Mouse (Mus musculus) hindbrain, embryonic 12.5 days (tissue): ENCODE results near the gene Arl8a. TPM values are rescaled to one million over a fixed set of nuclear protein-coding genes. Genes with fewer than 3 reads are reported as not detected.

ENCODE experiments used
- ATAC-seq: fragments of 200-750 bp; cut with Nextera tagmentation; 2 replicates; pipeline ENCODE4 v1.8.0; 2017; ENCODE audit warnings: moderate TSS enrichment; ENCODE audit not compliant: low FRiP score
- H3K27ac ChIP-seq: fragments of 300-500 bp; sonication (generic); 2 replicates; pipeline ENCODE4 v1.5.1; 2016; ENCODE audit warnings: mild to moderate bottlenecking
- H3K27me3 ChIP-seq: fragments of 300-500 bp; sonication (generic); 2 replicates; pipeline ENCODE4 v1.6.1; 2016; ENCODE audit warnings: mild to moderate bottlenecking
- H3K36me3 ChIP-seq: fragments of 300-500 bp; sonication (generic); 2 replicates; pipeline ENCODE4 v1.6.1; 2016; ENCODE audit warnings: mild to moderate bottlenecking
- H3K4me1 ChIP-seq: fragments of 300-500 bp; sonication (generic); 2 replicates; pipeline ENCODE4 v1.6.1; 2016
- H3K4me2 ChIP-seq: fragments of 300-500 bp; sonication (generic); replicated peaks from 2 replicates; pipeline ENCODE4 v1.6.1; 2016; ENCODE audit warnings: mild to moderate bottlenecking
- H3K4me3 ChIP-seq: fragments of 300-500 bp; sonication (generic); 2 replicates; pipeline ENCODE4 v1.5.1; 2016; ENCODE audit warnings: mild to moderate bottlenecking
- H3K9ac ChIP-seq: fragments of 300-500 bp; sonication (generic); 2 replicates; pipeline ENCODE4 v1.6.1; 2016; ENCODE audit warnings: mild to moderate bottlenecking, moderate library complexity
- H3K9me3 ChIP-seq: fragments of 300-500 bp; sonication (generic); replicated peaks from 2 replicates; pipeline ENCODE4 v1.6.1; 2016; ENCODE audit warnings: mild to moderate bottlenecking
- WGBS: fragments of 180-500 bp; shearing (Covaris S2); methylation state at CpG from one replicate; pipeline ENCODE4 v1.1.7; 2016; 5-methylcytosine and 5-hydroxymethylcytosine counted together
- polyA plus RNA-seq: library from polyadenylated mRNA; unstranded; fragments of >200 nt; fragmentation: Nextera tagmentation; extraction: Ambion mirVana; gene quantifications from 2 replicates; pipeline ENCODE4 v1.2.1, GENCODE M21; 2016

The Arl8a gene
- polyA plus RNA-seq, 1 experiment from 2014 or later, result 171 TPM

DNA sequence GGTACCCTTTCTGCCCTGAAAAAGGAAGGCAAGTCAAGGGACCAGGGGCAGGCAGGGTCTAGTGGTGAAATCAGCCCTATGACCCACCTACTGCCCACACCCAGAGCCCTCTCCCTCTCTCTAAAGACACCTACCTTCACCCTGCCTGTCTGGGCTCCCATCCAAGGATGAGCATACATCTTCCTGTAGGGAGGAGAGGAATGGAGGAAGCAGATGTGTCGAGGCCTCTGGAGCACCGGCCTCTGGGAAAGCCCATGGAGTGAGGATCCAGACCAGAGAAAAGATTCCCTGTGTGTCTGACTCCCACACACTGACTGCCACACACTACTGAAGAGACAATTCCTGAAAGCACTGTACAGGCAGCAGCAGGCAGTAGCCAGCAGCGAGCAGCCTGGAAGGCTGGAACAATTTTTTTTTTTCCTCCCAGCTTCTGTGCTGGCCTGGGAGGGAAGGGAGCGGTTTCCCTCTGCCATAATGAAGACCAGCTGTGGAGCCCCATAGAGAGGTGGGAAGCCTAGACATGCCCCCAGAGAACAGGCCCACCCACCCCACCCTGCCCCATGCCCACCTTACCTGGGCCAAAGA is 20.1 kb upstream of the Arl8a start:
- Histone ChIP-seq H3K4me1 (peaks cover 22% of the 10 kb centered on the region), H3K4me2 (no peak overlapping the region), H3K9ac (no peak overlapping the region), H3K9me3 (no peaks in the 10 kb centered on the region), H3K27me3 (peaks cover 12% of the 10 kb centered on the region; the same call in 1 of the 2 replicates), H3K27ac (no peak overlapping the region), H3K36me3 (no peaks in the 10 kb centered on the region), H3K4me3 (no peak overlapping the region)
- WGBS, result 62% methylated on average over 4 of the region's 4 CpGs
- no peak for ATAC-seq

DNA sequence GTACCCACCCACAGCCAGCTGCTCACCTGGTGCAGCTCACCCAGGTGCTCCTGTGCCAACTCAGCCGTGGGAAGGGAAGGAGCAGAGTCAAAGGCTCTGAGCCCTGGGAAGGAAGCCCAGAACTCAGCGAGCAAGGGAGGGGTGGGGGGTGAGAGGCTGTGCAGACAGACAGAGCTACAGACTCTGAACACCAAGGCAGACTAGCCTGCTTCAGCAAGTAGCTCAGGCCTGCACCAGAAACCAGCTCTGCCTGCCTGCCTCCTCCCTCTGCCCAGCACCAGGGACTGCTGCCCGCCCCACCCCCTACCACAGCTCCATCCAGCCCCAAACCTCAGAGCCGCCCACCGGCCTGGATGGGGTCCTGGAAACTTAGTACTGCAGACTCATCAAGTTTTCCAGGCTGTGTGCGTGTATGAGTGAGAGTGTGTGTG is 18.6 kb upstream of the Arl8a start:
- no peak for ATAC-seq
- Histone ChIP-seq H3K27ac (no peak overlapping the region), H3K27me3 (peaks cover 14% of the 10 kb centered on the region; the same call in 1 of the 2 replicates), H3K36me3 (no peaks in the 10 kb centered on the region), H3K9ac (0 out of 2 replicates have a peak overlapping the region, but pooled peaks have one; percentile 2), H3K4me1 (peaks cover 22% of the 10 kb centered on the region), H3K4me2 (no peak overlapping the region), H3K4me3 (no peak overlapping the region), H3K9me3 (no peaks in the 10 kb centered on the region)
- 59% methylated on average over 6 of the region's 6 CpGs for WGBS

DNA sequence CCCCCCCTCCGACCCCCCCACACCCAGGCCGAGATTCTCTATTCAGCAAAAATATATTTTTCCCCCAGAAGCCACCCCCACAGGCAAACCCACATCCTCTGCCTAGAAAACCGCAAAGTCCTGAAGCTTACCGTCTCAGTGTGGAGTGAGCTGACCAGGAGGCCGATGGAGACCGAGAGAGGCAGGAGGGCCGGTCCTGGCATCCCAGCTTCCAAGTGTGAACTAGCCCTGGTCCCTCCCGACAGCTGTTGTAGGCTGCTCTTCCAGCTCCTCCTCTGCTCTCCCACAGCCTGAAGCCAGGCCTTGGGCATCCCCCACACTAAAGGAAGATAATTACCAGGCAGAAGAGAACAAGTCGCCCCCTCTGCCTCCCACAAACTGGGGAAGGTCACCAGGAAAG is 17.6 kb upstream of the Arl8a start:
- Histone ChIP-seq H3K9me3 (no peaks in the 10 kb centered on the region), H3K4me2 (no peak overlapping the region), H3K4me3 (no peak overlapping the region), H3K4me1 (peaks cover 22% of the 10 kb centered on the region), H3K27me3 (peaks cover 14% of the 10 kb centered on the region; the same call in 1 of the 2 replicates), H3K9ac (no peak overlapping the region), H3K36me3 (no peaks in the 10 kb centered on the region), H3K27ac (no peak overlapping the region)
- WGBS, result 29% methylated on average over 9 of the region's 9 CpGs
- ATAC-seq, result no peak

DNA sequence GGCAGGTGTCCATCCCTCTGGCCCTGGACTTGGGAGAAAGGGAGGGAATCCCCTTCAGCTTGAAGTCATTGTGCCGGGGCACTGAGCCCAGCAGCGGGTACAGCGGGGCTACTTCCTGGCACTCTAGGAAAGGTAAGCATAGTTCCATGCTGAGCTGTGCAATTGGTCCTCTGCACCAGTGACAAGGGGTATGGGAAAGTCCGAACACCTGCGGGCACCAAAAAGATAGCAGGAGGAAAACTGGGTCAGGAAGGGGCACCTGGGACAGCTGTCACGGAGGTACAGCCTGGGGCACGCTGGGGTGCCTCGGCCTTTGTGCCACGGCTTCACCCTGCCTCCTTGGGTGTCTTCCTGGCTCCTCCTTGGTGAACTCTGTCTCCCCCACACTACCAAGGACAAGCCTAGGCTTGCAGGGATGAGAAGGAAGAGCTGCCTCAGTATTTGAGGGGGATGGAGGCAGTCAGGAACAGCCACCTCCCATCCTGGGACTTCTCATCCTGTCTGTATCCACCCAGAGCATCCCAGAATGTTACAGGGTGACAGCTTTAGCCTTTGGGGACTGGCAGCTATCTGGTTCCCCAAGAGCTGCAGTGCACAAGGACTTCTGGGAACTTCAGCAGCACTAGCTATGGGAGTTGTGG is 17.0 kb upstream of the Arl8a start:
- ATAC-seq, result no peak
- no peak overlapping the region for H3K4me2 ChIP-seq
- WGBS, result 63% methylated on average over 9 of the region's 9 CpGs
- H3K36me3 ChIP-seq, result no peaks in the 10 kb centered on the region
- no peak overlapping the region for H3K4me3 ChIP-seq
- no peak overlapping the region for H3K27ac ChIP-seq
- no peak overlapping the region for H3K9ac ChIP-seq
- H3K9me3 ChIP-seq, result no peaks in the 10 kb centered on the region
- H3K4me1 ChIP-seq, result peaks cover 22% of the 10 kb centered on the region
- H3K27me3 ChIP-seq, result peaks cover 14% of the 10 kb centered on the region; the same call in 1 of the 2 replicates

DNA sequence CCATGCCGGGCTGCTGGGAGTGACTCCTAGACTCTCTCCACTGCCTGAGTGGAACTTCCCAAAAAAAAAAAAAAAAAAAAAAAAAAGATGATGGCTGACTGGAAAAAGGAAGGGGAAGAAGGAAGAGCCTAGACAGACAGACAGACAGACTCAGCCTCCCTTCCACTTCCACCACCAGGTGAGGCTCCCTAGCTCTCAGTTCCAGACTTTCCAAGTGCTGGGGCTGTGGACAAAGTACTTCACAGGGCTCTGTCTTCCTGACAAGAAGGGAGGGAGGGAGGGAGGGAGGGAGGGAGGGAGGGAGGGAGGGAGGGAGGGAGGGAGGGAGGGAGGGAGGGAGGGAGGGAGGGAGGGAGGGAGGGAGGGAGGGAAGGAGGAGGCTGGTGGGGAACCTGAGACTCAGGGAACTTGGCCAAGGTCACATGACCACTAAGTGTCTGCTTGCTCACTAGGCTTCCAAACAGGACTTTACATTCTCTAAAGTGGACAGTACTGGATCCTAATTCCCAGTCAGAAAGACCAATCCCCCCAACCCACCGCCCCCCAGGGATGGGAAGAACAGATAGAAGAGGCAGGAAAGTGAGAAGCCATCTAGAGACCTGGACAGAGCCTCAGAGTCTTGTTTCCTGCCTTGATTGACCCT is 16.1 kb upstream of the Arl8a start:
- ATAC-seq, result no peak
- Histone ChIP-seq H3K4me1 (peaks cover 22% of the 10 kb centered on the region), H3K27me3 (peaks cover 14% of the 10 kb centered on the region; the same call in 1 of the 2 replicates), H3K27ac (no peak overlapping the region), H3K4me3 (no peak overlapping the region), H3K9ac (no peak overlapping the region), H3K4me2 (no peak overlapping the region), H3K9me3 (no peaks in the 10 kb centered on the region), H3K36me3 (no peaks in the 10 kb centered on the region)
- 72% methylated on average over 2 of the region's 2 CpGs for WGBS

DNA sequence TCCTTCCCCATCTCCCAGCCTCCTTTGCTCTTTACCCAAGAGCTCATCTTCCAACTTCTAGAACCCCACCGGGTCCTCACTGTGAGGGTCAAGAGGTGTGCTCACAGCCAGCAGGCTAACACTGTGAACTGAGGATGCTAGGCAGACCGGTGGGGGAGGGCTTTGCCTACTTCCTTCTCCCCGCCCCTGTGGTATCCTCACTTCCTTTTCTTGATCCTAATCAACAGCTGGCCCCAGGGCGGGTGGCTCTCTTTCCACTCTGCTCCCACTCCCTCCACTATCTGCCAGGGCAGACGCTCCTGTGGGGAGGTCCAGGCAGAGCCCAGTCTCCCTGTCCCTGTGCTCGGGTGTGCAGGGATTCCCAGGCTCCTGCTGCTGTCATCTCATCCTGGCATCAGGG is 15.6 kb upstream of the Arl8a start:
- H3K27me3 ChIP-seq, result peaks cover 14% of the 10 kb centered on the region; the same call in 1 of the 2 replicates
- 50% methylated on average over 6 of the region's 6 CpGs for WGBS
- no peak overlapping the region for H3K27ac ChIP-seq
- no peak for ATAC-seq
- no peaks in the 10 kb centered on the region for H3K9me3 ChIP-seq
- H3K9ac ChIP-seq, result no peak overlapping the region
- H3K4me3 ChIP-seq, result no peak overlapping the region
- H3K4me1 ChIP-seq, result peaks cover 19% of the 10 kb centered on the region
- no peaks in the 10 kb centered on the region for H3K36me3 ChIP-seq
- no peak overlapping the region for H3K4me2 ChIP-seq

DNA sequence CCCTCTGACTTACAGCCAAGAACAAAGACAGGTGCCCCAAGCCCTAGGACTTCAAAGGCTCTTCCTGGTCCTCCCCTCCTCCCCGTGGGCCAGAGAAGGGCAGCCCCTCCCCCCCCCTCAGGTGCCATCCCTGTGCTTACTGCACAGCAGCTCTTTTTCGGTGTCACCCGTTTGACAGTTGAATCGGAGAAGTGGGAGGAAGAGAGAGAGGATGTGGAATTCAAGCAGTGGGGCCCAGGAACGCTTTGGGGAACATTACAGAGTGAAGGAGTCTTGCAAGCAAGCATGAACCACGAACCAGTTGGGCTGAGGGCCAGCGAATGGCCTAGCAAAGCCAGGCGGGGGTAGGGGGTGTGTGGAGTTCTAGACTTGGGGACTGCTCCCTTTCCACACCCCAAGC is 15.1 kb upstream of the Arl8a start:
- no peaks in the 10 kb centered on the region for H3K9me3 ChIP-seq
- H3K36me3 ChIP-seq, result no peaks in the 10 kb centered on the region
- H3K4me3 ChIP-seq, result no peak overlapping the region
- ATAC-seq, result no peak
- H3K4me2 ChIP-seq, result no peak overlapping the region
- WGBS, result 56% methylated on average over 8 of the region's 8 CpGs
- peaks cover 14% of the 10 kb centered on the region; the same call in 1 of the 2 replicates for H3K27me3 ChIP-seq
- H3K27ac ChIP-seq, result no peak overlapping the region
- peaks cover 16% of the 10 kb centered on the region for H3K4me1 ChIP-seq
- H3K9ac ChIP-seq, result no peak overlapping the region

DNA sequence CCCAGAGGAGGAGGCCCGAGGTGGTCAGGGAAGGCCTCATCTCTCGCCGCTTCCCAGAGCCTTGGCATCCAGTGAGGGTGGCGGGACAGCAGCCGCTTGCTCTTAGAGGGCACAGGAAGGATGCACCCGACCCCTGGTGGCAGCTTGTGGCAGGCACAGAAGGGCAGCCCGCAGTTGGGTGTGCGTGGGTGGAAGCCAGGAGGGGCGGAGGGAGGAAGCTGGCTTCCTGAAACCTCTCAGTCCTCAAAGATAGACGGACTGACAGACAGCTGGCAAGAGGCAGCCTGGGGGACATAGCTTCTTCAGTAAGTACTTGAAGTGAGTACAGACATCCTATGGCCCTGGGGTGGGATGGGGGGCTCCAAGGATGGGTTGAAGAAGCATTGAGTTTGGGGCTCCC is 14.2 kb upstream of the Arl8a start, which contains the start of gene Ptpn7:
Gene Ptpn7, plus strand, starts transcription at position 228 of the 400 bp plus-strand sequence.
- Histone ChIP-seq H3K9me3 (no peaks in the 10 kb centered on the region), H3K27ac (no peak within 1 kb of the TSS), H3K27me3 (peaks cover 14% of the 10 kb centered on the region; the same call in 1 of the 2 replicates), H3K4me2 (no peak within 1 kb of the TSS), H3K36me3 (no peaks in the 10 kb centered on the region), H3K9ac (no peak within 1 kb of the TSS), H3K4me1 (peaks cover 11% of the 10 kb centered on the region), H3K4me3 (no peak within 1 kb of the TSS)
- WGBS, result 43% methylated on average over 10 of the region's 10 CpGs
- no peak for ATAC-seq

DNA sequence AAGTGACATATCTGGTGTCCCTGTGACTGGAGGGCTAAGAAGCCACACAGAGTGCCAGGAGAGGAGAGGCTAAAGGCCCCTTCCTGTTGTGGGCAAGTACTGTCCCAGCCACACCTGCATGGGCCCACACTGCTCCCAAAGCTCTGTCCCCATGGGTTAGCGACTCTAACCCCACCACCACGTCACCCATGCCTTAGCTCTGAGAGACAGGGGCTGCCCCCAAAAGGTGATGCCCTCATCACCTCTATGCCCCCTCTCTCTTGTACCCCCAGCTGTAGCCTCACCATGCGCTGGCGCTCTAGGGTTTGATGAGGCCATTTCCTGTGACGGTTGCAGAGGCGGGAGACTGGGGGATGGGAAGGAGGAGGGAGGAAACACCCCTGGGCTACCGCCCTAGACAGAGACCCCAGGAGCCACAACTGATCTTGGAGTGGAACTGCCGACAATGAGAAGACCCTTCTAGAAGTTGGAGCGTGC is 13.7 kb upstream of the Arl8a start:
- no peak overlapping the region for H3K27ac ChIP-seq
- peaks cover 11% of the 10 kb centered on the region for H3K4me1 ChIP-seq
- no peak overlapping the region for H3K4me3 ChIP-seq
- no peaks in the 10 kb centered on the region for H3K9me3 ChIP-seq
- H3K9ac ChIP-seq, result no peak overlapping the region
- no peaks in the 10 kb centered on the region for H3K36me3 ChIP-seq
- ATAC-seq, result no peak
- H3K4me2 ChIP-seq, result no peak overlapping the region
- 83% methylated on average over 9 of the region's 9 CpGs for WGBS
- H3K27me3 ChIP-seq, result peaks cover 10% of the 10 kb centered on the region; the same call in 1 of the 2 replicates

DNA sequence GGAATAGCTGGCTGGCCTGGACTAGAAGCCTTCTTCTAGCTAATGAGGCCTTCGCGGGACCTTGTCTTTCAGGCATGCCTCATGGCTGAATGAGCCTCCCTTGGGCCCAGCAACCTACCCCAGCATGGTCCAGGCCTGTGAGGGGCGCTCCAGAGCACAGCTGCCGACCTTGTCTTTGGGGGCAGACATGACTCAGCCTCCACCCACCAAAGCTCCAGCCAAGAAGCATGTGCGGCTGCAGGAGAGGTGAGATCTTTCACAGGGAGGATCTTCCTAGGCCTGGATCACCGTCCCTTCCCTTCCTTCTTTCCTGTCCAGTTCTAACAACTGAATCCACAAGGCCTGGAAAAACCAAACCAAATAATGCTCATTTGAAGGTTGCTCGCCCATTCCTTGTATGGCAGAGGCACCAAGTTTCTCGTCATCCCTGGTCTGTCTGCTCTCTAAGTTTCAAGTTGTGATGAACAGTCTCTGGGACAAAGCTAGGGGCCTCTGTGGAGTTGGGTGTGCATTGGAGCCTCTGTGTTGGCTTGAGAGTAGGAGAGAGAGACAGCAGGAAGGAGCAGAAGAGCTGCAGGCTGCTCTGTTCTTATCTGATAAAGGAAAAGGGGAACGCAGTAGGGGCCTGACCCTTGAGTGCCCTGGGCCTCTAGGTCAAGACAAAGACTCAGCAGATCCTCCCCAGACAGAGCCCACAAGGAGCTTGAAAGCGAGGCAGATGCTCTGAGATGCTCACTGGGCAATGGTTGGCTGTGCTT is 12.8 kb upstream of the Arl8a start:
- no peak for ATAC-seq

DNA sequence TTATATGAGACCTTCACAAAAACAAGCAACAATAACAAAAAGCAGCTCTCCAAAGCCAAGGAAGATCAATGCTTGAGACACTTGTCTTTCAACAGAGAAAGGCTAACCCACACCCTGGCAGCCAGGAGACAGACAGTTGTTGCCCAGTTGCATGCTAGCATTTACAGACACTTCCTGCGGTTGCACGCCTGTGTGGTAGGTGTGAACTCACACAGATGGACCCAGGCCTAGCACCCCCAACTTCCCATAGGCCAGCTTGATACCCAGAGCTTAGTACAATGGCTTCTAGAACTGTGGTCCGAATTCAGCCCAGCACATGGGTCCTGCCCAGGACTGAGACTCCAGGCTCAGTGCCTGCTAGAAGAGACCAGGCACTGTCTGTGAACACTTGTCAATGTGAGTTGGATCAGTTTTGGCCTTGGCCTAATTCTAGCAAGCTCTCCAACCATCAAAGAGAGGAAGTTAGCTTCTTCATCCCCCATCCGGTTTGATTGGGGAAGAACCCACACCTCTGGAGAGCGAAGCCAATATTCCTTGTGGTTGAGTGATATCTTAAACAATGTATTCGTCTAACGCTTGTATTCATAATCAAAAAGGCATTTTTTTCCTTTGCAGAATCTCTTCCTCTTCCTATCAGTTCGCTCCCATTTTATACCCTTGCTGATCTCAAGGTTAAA is 11.4 kb upstream of the Arl8a start:
- no peaks in the 10 kb centered on the region for H3K4me1 ChIP-seq
- no peak overlapping the region for H3K27ac ChIP-seq
- no peak for ATAC-seq
- 93% methylated on average over 8 of the region's 8 CpGs for WGBS
- H3K9me3 ChIP-seq, result no peaks in the 10 kb centered on the region
- no peak overlapping the region for H3K9ac ChIP-seq
- no peak overlapping the region for H3K4me2 ChIP-seq
- no peaks in the 10 kb centered on the region for H3K36me3 ChIP-seq
- peaks cover 4% of the 10 kb centered on the region; the same call in 1 of the 2 replicates for H3K27me3 ChIP-seq
- H3K4me3 ChIP-seq, result no peak overlapping the region

More for the DNA sequence above, 12.8 kb upstream of the Arl8a start:
- H3K27ac ChIP-seq, result no peak overlapping the region
- 82% methylated on average over 10 of the region's 10 CpGs for WGBS
- H3K4me1 ChIP-seq, result peaks cover 9% of the 10 kb centered on the region
- H3K27me3 ChIP-seq, result peaks cover 10% of the 10 kb centered on the region; the same call in 1 of the 2 replicates
- no peaks in the 10 kb centered on the region for H3K9me3 ChIP-seq
- H3K36me3 ChIP-seq, result no peaks in the 10 kb centered on the region
- no peak overlapping the region for H3K9ac ChIP-seq
- H3K4me3 ChIP-seq, result no peak overlapping the region
- H3K4me2 ChIP-seq, result no peak overlapping the region
